Mouse (Mus musculus): ENCODE data around the gene Slc22a22.

Slc22a22 gene

GRCm38 (mm10) chr15:57477525-57477924, at the start of gene Slc22a22:
Gene Slc22a22 (minus strand): TSS chr15:57477625.
- DNase-seq, result no peak

- no peak for DNase-seq
Observed at GRCm38 (mm10) chr15:57523510-57524298, 46.3 kb upstream of the Slc22a22 start.

- DNase-seq, result peak; percentile 50 to 56
Observed at GRCm38 (mm10) chr15:57522160-57522559, 44.7 kb upstream of the Slc22a22 start.

- no peak for DNase-seq
Observed at GRCm38 (mm10) chr15:57509185-57510172, 32.1 kb upstream of the Slc22a22 start.

DNA sequence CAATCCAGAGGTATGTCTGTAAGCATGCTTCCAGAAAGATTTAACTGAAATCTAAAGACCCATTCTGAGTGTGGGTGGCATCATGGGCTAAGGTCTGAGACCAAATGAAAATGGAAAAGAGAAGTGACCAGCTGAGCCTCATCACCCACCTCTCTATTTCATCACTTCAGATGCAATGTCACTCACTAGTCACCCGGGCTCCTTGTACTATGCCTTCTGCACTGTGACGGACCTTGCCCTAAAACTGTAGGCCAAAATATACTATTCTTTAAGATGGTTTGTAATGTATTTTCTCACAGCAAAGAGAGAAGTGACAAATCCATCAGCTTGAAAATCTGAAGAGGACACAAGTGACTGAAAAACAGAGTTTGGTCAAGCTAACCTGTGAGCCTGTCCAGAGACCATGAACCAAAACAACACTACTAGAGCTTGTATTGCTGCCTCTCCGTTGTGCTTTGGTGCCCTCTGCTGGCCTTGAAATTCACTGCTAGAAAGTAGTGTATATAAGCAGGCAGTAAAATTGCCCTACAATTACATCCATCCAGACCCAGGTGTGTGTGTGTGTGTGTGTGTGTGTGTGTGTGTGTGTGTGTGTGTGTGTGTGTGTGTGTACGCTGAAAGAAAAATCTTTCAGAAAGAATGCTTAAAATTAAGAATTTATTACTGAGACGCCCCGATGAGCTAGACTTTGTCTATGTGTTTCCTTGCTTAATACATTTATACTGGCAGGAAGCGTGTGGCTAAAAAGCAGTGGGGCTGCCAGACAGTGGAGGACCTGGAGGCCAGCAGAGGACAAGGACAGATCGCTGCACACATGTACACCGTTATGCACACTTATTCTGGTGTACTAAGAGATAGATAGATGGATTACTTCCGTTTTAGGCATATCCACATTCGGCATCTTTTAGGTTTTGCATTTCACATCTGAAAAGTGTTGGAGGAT, 31.1 kb upstream of the Slc22a22 start:
- peak; percentile 61 to 84 for DNase-seq

DNA sequence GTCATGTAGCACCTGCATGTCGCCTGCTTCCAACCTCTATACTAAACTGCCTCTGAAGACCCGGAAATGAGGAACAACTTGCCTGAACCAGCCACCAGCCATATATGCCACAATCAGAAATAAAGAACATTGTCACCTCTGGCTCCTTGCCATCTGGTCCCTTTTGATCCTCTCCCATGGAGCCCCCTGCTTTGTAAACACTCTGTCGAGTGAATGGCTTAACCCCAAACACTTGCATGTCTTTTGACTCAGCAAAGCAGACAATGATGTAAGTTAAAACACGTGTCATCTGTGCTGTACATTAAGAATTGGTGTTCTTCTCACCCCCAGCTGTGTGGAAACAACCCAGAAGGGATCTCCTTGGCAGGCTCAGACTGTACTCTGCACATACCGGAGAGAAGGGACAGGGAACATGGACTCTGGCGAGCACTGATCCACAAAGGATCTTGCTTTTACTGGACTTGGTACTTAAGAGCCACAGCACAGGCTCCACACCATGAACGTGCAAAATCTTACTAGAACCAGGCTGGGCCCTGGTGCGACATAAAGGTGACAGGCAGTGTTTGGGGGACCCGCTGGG, 26.8 kb upstream of the Slc22a22 start:
- peak; percentile 55 to 68 for DNase-seq

DNA sequence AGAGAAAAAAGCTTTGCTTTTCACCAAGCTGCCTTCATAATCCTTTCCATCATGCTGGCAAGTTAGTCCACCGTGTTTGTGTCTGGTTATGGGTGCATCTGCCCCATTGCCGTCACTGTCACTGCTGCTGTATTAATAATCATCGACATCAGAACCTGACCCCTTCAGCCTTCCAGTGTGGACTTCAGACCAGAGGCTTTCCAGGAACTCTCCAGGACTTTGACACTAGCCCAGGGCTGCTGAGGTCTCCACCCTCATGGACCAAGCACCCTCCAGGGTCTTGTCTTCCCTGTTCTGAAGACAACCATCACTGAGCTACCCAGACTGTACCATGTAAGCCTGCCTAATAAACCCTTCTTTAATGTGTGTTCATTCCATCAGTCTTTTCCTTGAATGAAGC, 26.2 kb upstream of the Slc22a22 start:
- DNase-seq, result peak in 1 of 2 experiments; percentile 33

- DNase-seq, result no peak
Observed at GRCm38 (mm10) chr15:57501559-57501958, 24.1 kb upstream of the Slc22a22 start.

DNA sequence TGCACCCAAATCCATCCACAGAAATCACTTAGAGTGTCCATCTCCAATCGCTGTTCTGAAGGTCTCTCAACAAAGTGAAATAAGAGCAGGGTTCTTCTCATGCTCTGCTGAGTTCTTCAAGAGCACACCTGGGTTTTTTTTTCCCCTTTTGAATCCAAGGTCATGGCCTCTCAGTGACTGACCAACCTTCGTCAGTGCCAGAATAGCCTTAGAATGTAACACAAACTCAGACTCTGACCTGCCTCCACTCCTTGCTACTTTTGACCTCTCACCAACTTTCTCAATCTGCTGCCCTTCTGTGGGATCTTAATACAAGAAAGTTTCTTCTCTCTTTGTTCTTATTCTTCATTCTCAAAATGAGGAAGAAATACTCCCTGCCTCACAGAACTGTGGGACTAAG, 18.7 kb upstream of the Slc22a22 start:
- DNase-seq, result peak; percentile 25 to 40

- DNase-seq, result no peak
Observed at GRCm38 (mm10) chr15:57482509-57482908, 5.1 kb upstream of the Slc22a22 start.

- DNase-seq, result no peak
Observed at GRCm38 (mm10) chr15:57471648-57472047, 5.8 kb downstream of the Slc22a22 start.

GRCm38 (mm10) chr15:57465996-57466395, 11.4 kb downstream of the Slc22a22 start:
- DNase-seq, result peak in 1 of 2 experiments; percentile 67

- peak; percentile 18 to 46 for DNase-seq
Observed at GRCm38 (mm10) chr15:57465061-57465460, 12.4 kb downstream of the Slc22a22 start.

DNA sequence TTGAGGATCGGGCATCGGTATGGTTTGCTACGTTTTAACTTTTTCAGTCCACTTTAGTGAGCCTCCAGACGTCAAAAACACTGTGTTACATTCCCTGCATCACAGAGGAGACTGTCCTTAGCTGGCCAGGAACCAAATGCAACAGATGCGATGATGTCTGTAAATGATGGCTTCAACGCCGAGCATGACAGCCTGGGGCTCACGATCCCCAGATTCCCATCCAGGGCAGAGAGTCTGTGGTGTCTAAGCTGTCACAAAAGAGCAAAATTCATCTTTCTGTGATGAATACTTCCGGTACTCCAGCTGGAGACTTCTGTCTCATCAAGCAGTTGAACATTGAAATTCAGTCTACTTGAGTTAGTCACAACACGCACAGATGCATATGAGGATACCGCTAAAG, 13.4 kb downstream of the Slc22a22 start:
- no peak for DNase-seq

DNA sequence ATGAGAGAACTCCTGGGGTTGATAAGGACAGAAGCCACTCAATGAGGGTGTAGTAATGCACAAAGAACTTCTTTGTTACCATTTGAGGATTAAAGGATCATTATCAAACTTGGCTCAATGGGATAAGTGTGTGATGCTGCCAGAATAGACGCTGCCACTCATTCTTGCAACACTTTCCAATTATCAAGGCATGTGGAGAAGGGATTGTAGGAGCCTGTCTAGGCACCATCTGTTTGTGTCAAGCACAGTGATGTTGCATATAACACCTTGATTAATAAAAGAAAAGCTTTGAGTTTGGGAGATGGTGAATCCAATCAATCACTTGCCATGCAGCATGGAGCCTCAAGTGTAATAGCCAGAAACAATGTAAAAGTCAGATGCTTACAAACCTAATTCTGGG, 16.1 kb downstream of the Slc22a22 start:
- DNase-seq, result no peak

DNA sequence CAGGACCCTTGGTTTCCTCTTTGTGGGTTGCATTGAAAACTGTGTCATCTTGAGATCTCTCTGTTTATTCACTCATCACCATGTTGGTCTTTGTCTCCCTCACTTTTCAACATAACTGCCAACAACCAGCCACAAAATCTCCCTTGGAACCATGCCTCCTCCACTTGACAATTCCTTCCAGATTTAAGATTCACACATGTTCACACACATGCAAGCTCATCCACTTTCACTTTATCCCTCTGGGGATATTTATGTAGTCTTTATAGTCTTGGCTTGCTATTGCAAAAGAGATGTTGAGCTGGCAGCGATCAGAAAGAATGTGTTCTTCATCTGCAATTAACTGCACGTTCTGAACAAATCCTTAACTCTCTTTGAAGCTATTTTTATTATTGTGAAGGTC, 20.1 kb downstream of the Slc22a22 start:
- no peak for DNase-seq

- no peak for DNase-seq
Observed at GRCm38 (mm10) chr15:57434710-57435404, 42.6 kb downstream of the Slc22a22 start.

DNA sequence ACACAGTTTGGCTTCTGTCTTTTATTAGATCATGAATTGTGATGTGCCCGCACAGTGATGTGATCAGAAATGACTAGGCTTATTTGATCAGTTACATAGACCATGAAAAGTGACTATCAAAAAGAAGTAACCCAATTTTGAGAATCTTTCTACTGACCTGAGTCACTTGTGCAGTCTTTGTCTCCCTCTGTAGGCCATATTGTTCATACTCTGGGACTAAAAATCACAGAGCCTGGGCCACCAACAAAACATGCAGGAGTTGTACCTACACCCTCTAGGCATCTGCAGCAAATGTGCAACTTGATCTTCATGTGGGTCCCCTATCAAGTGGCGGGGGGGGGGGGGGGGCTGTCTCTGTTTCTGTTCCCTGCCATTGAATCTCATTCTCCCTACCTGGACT, 68.9 kb downstream of the Slc22a22 start:
- DNase-seq, result peak; percentile 7 to 11

GRCm38 (mm10) chr15:57398439-57399148, 78.8 kb downstream of the Slc22a22 start:
- DNase-seq, result no peak

- DNase-seq, result no peak
Observed at GRCm38 (mm10) chr15:57394053-57394452, 83.4 kb downstream of the Slc22a22 start.

DNA sequence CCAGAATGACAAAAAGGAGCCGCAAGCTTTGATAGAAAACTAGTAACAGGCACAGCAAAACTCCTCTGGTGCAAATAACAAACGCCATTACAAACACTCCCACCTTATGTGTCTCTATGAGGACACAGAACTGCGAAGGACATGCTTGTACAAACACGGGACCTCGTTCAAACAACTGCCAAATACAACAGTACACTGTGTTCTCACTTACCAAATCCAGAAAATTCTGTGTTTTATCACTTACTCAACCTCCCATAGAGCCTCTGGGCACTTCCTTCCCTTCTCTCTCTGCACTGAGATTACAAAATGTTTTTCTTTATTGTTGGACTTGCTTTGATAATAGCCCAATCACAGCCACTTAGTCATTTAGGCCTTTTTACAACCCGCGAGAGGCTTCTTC, 97.0 kb downstream of the Slc22a22 start:
- DNase-seq, result no peak
